Mouse (Mus musculus) heart, embryonic 15.5 days (tissue): ENCODE data around the gene Il6. TPM values are rescaled to one million over a fixed set of nuclear protein-coding genes. Genes with fewer than 3 reads are reported as not detected.
"Not testable (repeated sequence)": the region's sequence is repeated elsewhere in the genome, so short reads cannot be mapped to it uniquely, and the experiment has no call there.

Experiments
- ATAC-seq: fragments of 200-750 bp; cut with Nextera tagmentation; replicated peaks from 2 replicates; pipeline ENCODE4 v1.8.0; 2017; ENCODE audit warnings: low read depth, moderate TSS enrichment; ENCODE audit not compliant: insufficient number of reproducible peaks, insufficient read depth, low FRiP score
- H3K27ac ChIP-seq: fragments of 300-500 bp; sonication (generic); 2 replicates; pipeline ENCODE4 v1.5.1; 2015; ENCODE audit warnings: mild to moderate bottlenecking, inconsistent platforms
- H3K27me3 ChIP-seq: fragments of 300-500 bp; sonication (generic); 2 replicates; pipeline ENCODE4 v1.6.1; 2015; ENCODE audit warnings: inconsistent platforms
- H3K36me3 ChIP-seq: fragments of 300-500 bp; sonication (generic); 2 replicates; pipeline ENCODE4 v1.6.1; 2015; ENCODE audit warnings: mild to moderate bottlenecking, inconsistent platforms
- H3K4me1 ChIP-seq: fragments of 300-500 bp; sonication (generic); replicated peaks from 2 replicates; pipeline ENCODE4 v1.6.1; 2015; ENCODE audit warnings: inconsistent platforms
- H3K4me2 ChIP-seq: fragments of 300-500 bp; sonication (generic); 2 replicates; pipeline ENCODE4 v1.6.1; 2015; ENCODE audit warnings: inconsistent platforms, mild to moderate bottlenecking, moderate library complexity
- H3K4me3 ChIP-seq: fragments of 300-500 bp; sonication (generic); 2 replicates; pipeline ENCODE4 v1.5.1; 2015; ENCODE audit warnings: mild to moderate bottlenecking, inconsistent platforms
- H3K9ac ChIP-seq: fragments of 300-500 bp; sonication (generic); 2 replicates; pipeline ENCODE4 v1.6.1; 2015; ENCODE audit warnings: mild to moderate bottlenecking, inconsistent platforms
- H3K9me3 ChIP-seq: fragments of 300-500 bp; sonication (generic); replicated peaks from 2 replicates; pipeline ENCODE4 v1.6.1; 2016; ENCODE audit warnings: inconsistent platforms
- WGBS: fragments of 180-500 bp; shearing (Covaris S2); methylation state at CpG from one replicate; pipeline ENCODE4 v1.1.7; 2015; ENCODE audit warnings: mixed read lengths; 5-methylcytosine and 5-hydroxymethylcytosine counted together
- polyA plus RNA-seq: library from polyadenylated mRNA; unstranded; fragments of >200 nt; fragmentation: Nextera tagmentation; extraction: Ambion mirVana; gene quantifications from 2 replicates; pipeline ENCODE4 v1.2.1, GENCODE M21; 2015

Gene Il6
- 0.13 and 0.33 TPM in 2 replicates for polyA plus RNA-seq

DNA sequence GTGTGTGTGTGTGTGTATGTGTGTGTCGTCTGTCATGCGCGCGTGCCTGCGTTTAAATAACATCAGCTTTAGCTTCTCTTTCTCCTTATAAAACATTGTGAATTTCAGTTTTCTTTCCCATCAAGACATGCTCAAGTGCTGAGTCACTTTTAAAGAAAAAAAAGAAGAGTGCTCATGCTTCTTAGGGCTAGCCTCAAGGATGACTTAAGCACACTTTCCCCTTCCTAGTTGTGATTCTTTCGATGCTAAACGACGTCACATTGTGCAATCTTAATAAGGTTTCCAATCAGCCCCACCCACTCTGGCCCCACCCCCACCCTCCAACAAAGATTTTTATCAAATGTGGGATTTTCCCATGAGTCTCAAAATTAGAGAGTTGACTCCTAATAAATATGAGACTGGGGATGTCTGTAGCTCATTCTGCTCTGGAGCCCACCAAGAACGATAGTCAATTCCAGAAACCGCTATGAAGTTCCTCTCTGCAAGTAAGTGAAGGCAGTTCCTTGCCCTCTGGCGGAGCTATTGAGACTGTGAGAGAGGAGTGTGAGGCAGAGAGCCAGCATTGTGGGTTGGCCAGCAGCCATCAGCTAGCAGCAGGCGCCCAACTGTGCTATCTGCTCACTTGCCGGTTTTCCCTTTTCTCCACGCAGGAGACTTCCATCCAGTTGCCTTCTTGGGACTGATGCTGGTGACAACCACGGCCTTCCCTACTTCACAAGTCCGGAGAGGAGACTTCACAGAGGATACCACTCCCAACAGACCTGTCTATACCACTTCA lies at the start of gene Il6:
TSS of gene Il6 (plus strand) at position 389 of the 778 bp plus-strand sequence.
- H3K27ac ChIP-seq = peak within 1 kb of the TSS; percentile 27; the same call in 1 of the 2 replicates
- no peaks in the 10 kb centered on the region for H3K36me3 ChIP-seq
- ATAC-seq = peak; percentile 90
- H3K9ac ChIP-seq = no peak within 1 kb of the TSS
- H3K4me1 ChIP-seq = peaks cover 12% of the 10 kb centered on the region
- H3K27me3 ChIP-seq = no peaks in the 10 kb centered on the region
- 43% methylated on average over 16 of the region's 16 CpGs for WGBS
- no peaks in the 10 kb centered on the region for H3K9me3 ChIP-seq
- peak within 1 kb of the TSS; percentile 31 for H3K4me2 ChIP-seq
- H3K4me3 ChIP-seq = no peak within 1 kb of the TSS

DNA sequence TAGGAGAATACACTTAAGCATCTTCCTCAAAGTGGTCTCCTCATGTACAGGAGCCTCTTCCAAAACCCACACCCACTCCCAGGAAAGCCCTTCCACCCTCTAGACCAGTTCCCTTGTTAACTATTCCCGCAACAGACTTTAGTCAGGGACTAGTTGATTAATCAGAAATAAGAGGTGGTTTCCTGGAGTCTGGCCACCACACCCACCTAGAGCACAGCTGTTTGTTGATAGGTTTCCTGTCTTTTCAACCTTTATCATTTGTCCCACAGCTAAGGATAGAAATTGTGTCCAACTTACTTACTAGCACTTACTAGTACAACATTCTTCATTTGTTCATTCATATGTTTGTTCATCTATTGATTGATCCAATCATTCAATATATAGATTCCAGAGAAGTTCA lies 49.4 kb upstream of the Il6 start:
- Histone ChIP-seq H3K4me2 (no peak overlapping the region), H3K27me3 (no peaks in the 10 kb centered on the region), H3K4me1 (no peaks in the 10 kb centered on the region), H3K4me3 (no peak overlapping the region), H3K9me3 (no peaks in the 10 kb centered on the region), H3K27ac (no peak overlapping the region), H3K36me3 (no peaks in the 10 kb centered on the region), H3K9ac (no peak overlapping the region)
- WGBS = 67% methylated on average over 1 of the region's 1 CpGs
- no peak for ATAC-seq

DNA sequence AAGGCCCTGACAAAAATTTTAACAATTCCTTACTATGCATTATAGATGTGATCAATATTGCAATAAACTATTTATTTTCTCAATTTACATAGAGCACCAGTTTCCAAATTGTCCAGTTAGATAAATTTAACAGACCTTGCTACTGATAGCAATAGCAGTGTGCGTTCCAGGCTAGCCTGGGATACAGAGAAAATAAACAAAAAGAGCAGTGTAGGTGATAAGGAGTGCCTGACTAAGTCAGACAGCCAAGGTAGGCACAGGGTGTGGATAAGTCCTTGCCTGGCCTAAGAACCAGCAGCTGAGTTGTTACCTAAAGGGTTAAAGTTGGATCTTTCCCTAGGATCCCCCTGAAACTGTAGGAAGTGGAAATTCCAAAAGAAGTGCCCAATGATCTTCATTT lies 42.7 kb upstream of the Il6 start:
- Histone ChIP-seq H3K4me2 (no peak overlapping the region), H3K4me3 (no peak overlapping the region), H3K27ac (no peak overlapping the region), H3K36me3 (no peaks in the 10 kb centered on the region), H3K9ac (no peak overlapping the region), H3K27me3 (no peaks in the 10 kb centered on the region), H3K4me1 (no peaks in the 10 kb centered on the region), H3K9me3 (no peaks in the 10 kb centered on the region)
- ATAC-seq = no peak
- 43% methylated on average over 1 of the region's 1 CpGs for WGBS

DNA sequence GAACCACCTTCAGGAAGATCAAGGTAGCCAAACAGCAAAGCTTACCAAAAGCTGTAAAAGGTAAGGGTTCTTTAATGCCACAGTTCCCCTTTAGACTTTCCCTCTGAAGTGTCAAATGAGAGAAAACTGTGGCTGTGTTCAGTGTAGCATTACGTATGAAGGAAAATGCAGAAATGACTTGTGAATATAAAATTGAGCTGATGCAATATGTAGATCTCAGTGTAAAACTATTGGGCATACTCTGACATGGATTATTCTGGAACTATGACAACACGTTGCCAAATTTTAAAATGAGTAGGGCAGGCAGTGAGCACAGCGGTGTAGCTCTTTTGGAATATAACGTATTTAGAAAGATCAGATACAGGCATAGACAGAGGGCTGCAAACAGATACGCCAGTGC lies 40.1 kb upstream of the Il6 start:
- Histone ChIP-seq H3K27ac (no peak overlapping the region), H3K9ac (no peak overlapping the region), H3K4me3 (no peak overlapping the region), H3K4me2 (no peak overlapping the region), H3K36me3 (no peaks in the 10 kb centered on the region), H3K9me3 (no peaks in the 10 kb centered on the region), H3K27me3 (no peaks in the 10 kb centered on the region), H3K4me1 (no peaks in the 10 kb centered on the region)
- no peak for ATAC-seq
- 80% methylated on average over 5 of the region's 5 CpGs for WGBS

DNA sequence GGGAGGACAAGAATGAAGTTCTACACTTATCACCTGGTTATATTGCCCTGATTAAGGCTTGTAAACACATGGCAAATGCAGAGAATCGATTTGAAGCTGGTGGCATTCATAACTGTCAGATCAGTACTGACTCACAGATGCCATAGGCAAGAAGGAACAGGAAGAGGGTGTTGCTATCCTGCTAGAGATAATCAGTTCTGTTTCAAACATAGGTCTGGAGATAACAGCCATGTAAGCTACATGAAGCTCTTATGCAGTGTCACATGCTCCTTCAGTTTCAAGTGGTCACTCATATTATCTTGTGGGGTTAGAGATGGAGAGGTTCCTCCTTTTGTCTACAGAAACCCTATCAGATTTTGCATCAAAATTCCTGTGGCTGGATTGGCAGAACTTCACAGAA lies 39.4 kb upstream of the Il6 start:
- Histone ChIP-seq H3K36me3 (no peaks in the 10 kb centered on the region), H3K4me2 (no peak overlapping the region), H3K4me3 (no peak overlapping the region), H3K27me3 (no peaks in the 10 kb centered on the region), H3K9ac (no peak overlapping the region), H3K4me1 (no peaks in the 10 kb centered on the region), H3K9me3 (no peaks in the 10 kb centered on the region), H3K27ac (no peak overlapping the region)
- ATAC-seq = no peak
- 38% methylated on average over 1 of the region's 1 CpGs for WGBS

DNA sequence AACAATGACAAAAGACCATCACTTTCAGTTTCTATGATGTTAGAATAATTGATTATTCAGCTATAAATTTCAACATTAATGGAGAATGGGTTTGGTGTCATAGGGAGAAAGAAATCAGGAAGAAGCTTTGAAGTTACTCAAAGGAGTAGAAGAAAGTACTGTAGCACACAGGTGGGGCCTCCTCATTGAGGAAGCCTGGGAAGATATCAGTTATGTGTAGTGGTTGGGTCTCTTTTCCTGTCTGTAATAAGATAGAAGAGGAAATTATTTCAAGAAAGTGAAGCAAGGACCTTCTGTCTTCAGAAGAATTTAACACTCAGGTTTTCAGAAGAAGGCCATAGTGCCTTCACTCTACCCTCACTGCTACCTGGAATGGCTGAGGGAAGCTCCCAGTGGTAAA lies 38.8 kb upstream of the Il6 start:
- H3K4me2 ChIP-seq = no peak overlapping the region
- no peak overlapping the region for H3K9ac ChIP-seq
- no peaks in the 10 kb centered on the region for H3K9me3 ChIP-seq
- no peaks in the 10 kb centered on the region for H3K4me1 ChIP-seq
- H3K4me3 ChIP-seq = no peak overlapping the region
- H3K27me3 ChIP-seq = no peaks in the 10 kb centered on the region
- no peak for ATAC-seq
- no peak overlapping the region for H3K27ac ChIP-seq
- H3K36me3 ChIP-seq = no peaks in the 10 kb centered on the region

DNA sequence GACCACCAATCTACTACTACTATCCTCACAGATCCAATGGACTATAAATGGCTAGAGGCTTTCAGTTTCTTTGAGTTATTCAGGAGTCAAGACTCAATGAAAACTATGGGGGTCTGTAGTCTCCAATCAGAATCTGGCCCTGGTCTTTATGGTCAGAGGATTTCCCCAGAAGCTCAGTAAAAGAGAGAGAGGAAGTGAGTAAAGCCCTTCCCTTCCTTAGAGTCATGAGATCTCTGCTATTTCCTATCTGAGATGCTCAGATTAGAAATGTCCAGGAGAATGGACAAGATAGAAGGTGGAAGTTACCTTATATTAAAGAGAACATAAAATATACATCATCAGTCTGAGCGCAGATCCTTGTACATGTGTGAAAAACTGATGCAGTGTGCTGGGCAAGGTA lies 19.3 kb upstream of the Il6 start:
- H3K4me3 ChIP-seq = no peak overlapping the region
- no peak for ATAC-seq
- H3K4me2 ChIP-seq = no peak overlapping the region
- H3K4me1 ChIP-seq = no peaks in the 10 kb centered on the region
- no peaks in the 10 kb centered on the region for H3K36me3 ChIP-seq
- 91% methylated on average over 1 of the region's 1 CpGs for WGBS
- H3K9ac ChIP-seq = no peak overlapping the region
- no peaks in the 10 kb centered on the region for H3K9me3 ChIP-seq
- H3K27ac ChIP-seq = no peak overlapping the region
- no peaks in the 10 kb centered on the region for H3K27me3 ChIP-seq

DNA sequence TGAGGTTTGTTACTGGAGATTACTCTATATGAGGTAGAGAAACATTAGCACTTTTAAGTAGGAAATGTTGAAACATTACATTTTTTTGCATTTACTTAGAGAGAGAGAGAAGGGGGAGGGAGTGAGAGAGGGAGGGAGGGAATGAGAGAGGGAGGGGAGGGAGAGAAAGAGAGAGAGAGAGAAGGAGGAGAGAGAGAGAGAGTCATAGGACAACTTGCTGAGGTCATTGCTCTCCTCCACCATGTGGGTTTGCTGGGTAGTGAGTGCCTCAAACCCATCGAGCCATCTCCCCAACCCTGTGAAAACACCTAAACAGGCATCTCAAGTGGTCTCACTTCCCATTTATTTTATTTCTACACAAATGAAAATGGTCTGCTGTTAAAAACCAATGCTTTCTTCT lies 18.6 kb upstream of the Il6 start:
- 71% methylated on average over 1 of the region's 1 CpGs for WGBS
- H3K27me3 ChIP-seq = no peaks in the 10 kb centered on the region
- H3K4me3 ChIP-seq = no peak overlapping the region
- no peak overlapping the region for H3K27ac ChIP-seq
- no peak overlapping the region for H3K9ac ChIP-seq
- no peak overlapping the region for H3K4me2 ChIP-seq
- H3K4me1 ChIP-seq = no peaks in the 10 kb centered on the region
- no peak for ATAC-seq
- H3K36me3 ChIP-seq = no peaks in the 10 kb centered on the region
- H3K9me3 ChIP-seq = no peaks in the 10 kb centered on the region

DNA sequence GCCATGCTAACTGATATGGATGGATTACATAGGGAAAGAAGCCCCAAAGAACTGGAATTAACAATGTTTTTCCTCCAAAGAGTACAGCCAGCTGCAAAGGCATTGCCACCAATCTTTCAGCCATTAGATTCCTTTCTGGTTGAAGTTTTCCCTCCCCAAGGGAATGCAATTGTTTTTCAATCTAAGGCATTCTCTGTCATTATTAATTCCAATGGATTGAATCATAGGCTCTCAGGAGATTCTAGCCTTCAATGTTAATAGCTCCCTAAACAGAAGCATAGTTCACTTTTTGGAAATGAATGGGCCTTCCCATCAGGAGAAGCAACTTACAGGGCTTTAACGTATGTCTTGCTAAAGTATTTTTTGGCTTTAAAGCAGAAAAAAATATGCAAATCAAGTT lies 15.6 kb upstream of the Il6 start:
- no peak overlapping the region for H3K4me3 ChIP-seq
- H3K9me3 ChIP-seq = no peaks in the 10 kb centered on the region
- no peaks in the 10 kb centered on the region for H3K27me3 ChIP-seq
- H3K4me2 ChIP-seq = no peak overlapping the region
- WGBS = 65% methylated on average over 1 of the region's 1 CpGs
- no peak overlapping the region for H3K27ac ChIP-seq
- ATAC-seq = no peak
- H3K36me3 ChIP-seq = no peaks in the 10 kb centered on the region
- H3K4me1 ChIP-seq = no peaks in the 10 kb centered on the region; the same call in 1 of the 2 replicates
- H3K9ac ChIP-seq = no peak overlapping the region

DNA sequence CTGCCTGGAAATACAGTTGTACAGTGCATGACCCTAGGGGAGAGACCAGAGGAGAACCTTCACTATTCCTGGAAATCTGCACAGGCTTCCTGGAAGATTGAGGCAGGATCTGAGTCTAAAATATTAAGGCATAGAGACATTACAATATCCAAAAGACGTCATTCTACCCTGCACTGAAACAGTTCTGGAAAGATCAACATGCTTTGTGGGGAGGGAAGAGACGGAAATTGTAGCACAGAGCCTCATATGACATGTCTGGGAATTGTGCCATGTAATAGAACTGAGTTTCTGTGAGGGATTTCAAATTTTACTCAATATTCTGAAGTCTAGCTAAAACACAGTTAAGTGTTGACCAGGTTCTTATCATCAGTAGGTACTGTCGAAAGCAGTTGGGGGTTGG lies 12.0 kb upstream of the Il6 start:
- no peak overlapping the region for H3K9ac ChIP-seq
- 37% methylated on average over 3 of the region's 3 CpGs for WGBS
- no peaks in the 10 kb centered on the region for H3K36me3 ChIP-seq
- H3K27me3 ChIP-seq = no peaks in the 10 kb centered on the region
- no peak overlapping the region for H3K4me2 ChIP-seq
- no peak for ATAC-seq
- no peak overlapping the region for H3K4me3 ChIP-seq
- H3K9me3 ChIP-seq = no peaks in the 10 kb centered on the region
- no peaks in the 10 kb centered on the region; the same call in 1 of the 2 replicates for H3K4me1 ChIP-seq
- no peak overlapping the region for H3K27ac ChIP-seq

DNA sequence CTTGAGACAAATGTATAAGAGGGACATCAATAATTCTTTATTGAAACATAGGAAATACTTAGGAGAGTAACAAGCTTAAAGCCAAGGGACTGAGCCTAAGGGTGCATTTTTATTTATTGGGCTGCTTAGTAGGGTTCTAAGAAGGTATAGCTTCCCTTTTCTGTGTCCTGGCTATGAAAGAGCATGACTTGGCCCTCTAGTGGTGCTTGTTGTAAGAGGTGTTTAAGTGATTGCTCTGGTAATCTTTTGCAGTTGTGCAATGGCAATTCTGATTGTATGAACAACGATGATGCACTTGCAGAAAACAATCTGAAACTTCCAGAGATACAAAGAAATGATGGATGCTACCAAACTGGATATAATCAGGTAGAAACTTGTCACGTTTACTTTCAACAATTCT lies 1.7 kb downstream of the Il6 start:
- ATAC-seq = no peak
- WGBS = 48% methylated on average over 2 of the region's 2 CpGs
- Histone ChIP-seq H3K36me3 (no peaks in the 10 kb centered on the region), H3K4me3 (no peak overlapping the region), H3K9ac (no peak overlapping the region), H3K27ac (no peak overlapping the region), H3K4me1 (peaks cover 10% of the 10 kb centered on the region), H3K9me3 (no peaks in the 10 kb centered on the region), H3K27me3 (no peaks in the 10 kb centered on the region), H3K4me2 (no peak overlapping the region)

DNA sequence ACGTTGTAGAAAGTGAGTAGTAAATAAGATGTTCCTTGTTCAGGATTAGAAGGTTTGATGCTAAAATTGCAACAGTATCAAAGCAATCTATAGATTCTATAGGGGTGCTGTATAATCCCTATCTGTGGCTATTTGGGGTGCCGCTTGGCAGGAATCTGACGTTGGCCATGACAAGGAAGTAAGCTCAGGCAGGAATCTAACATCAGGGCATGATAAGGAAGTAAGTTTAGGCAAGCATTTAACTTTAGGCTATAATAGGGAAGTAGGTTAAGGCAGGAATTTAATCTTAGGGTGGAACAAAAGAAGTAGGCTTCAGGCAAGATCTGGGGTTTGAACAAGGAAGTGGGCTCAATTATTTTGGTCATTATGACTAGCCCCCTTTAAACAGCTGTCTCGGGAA lies 22.9 kb downstream of the Il6 start:
- H3K9ac ChIP-seq, H3K36me3 ChIP-seq, ATAC-seq, H3K4me3 ChIP-seq, H3K9me3 ChIP-seq, H3K4me2 ChIP-seq, H3K4me1 ChIP-seq, H3K27ac ChIP-seq, H3K27me3 ChIP-seq: not testable (repeated sequence)
- 71% methylated on average over 4 of the region's 4 CpGs for WGBS
